In the genomic region with DNA sequence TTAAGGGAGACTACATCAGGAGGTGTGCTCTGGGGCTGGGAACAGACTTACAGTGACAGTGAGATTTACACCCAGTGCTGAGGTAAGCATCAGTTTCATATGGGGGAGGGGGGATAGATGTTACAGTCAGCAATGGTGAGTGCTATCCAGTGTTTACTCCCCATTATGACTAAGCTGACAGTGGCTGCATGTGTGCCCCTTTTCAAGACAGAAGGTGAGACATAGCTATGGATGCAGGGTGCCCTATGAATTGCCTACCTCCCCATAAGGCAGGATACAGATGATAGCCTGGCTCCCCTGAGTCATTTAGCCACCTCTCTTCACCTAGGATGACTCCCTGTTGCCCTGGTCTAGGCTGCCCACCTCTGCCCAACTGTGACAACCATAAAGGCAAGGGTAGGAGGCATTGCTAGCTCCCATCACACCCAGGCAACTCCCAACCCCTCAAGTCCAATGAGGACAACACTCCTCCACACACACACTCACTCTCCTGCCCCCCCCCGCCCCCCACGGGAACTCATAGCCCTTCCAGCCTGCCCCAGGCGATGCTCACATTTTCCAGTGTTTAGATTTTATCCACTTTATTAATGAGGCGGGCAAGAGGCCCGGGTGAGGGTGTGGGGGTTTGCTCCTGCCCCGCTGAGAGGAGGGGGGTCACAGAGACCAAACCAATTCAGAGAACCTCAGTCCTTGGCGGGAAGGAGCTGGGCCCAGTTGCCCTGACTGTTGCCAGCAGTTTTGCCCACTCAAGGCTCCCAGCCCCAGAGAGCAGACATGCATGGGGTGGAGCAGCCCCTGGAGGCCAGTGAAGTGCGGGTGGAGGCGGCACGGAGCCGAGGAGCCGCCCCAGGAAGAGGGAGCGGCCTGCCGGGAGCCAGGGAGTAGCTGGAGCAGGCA, we compare ENCODE assay signal across 8 mouse cellular contexts. TPM values are rescaled to one million over a fixed set of nuclear protein-coding genes. Genes with fewer than 3 reads are reported as not detected.
DNase-seq lines count a peak whose midpoint lies in the region; ATAC-seq and TF ChIP-seq lines count a peak whose summit lies in the region.
"Had no signal": no experiment of that assay in that cellular context is flagged by ENCODE, and none has a peak within 500 bp of the region (broad histone marks: within the 10 kb centered on the region; RNA-seq: fewer than 3 reads in every experiment).

A gene (plus strand): TSS at position 710 of the 897 bp plus-strand sequence.

- ATAC-seq in forebrain, postnatal 0 days: no peak
- ATAC-seq in hindbrain, embryonic 12.5 days (ENCODE audit: low FRiP score): 0 out of 2 replicates have a peak, but pooled peaks have one; percentile 1
- ATAC-seq in limb, embryonic 15.5 days (ENCODE audit: insufficient number of reproducible peaks, low FRiP score, low TSS enrichment, low read depth): peak; percentile 41; the same call in 1 of the 2 replicates
- ATAC-seq in activated CD4-positive, CD25-positive, alpha-beta regulatory T cell, adult 4 months: no peak

- 0 out of 2 replicates have a peak within 1 kb of the TSS, but pooled peaks have one; percentile 58 for H3K4me2 ChIP-seq in forebrain, postnatal 0 days (ENCODE audit: low read depth)
- H3K4me2 ChIP-seq in hindbrain, embryonic 12.5 days (replicated peaks): no peak within 1 kb of the TSS
- H3K4me2 ChIP-seq in limb, embryonic 15.5 days: peak within 1 kb of the TSS; percentile 82

- H3K27ac ChIP-seq in ES-Bruce4 (ENCODE audit: insufficient read depth, low read length): no peak within 1 kb of the TSS
- H3K27ac ChIP-seq in forebrain, postnatal 0 days (ENCODE audit: low read depth, low read length): no peak within 1 kb of the TSS
- H3K27ac ChIP-seq in hindbrain, embryonic 12.5 days: peak within 1 kb of the TSS; percentile 12; the same call in 1 of the 2 replicates
- peak within 1 kb of the TSS; percentile 77 for H3K27ac ChIP-seq in limb, embryonic 15.5 days
- H3K27ac ChIP-seq: liver, embryonic 15.5 days had no signal

- H3K4me1 ChIP-seq in ES-Bruce4 (ENCODE audit: control insufficient read depth, insufficient read depth, low read length): peaks cover 1% of the 10 kb centered on the region
- H3K4me1 ChIP-seq in forebrain, postnatal 0 days (ENCODE audit: insufficient read depth): peaks cover 6% of the 10 kb centered on the region; the same call in 1 of the 2 replicates
- peaks cover 46% of the 10 kb centered on the region for H3K4me1 ChIP-seq in hindbrain, embryonic 12.5 days
- H3K4me1 ChIP-seq in limb, embryonic 15.5 days: peaks cover 70% of the 10 kb centered on the region

- 0 out of 2 replicates have a peak, but pooled peaks cover 3% of the 10 kb centered on the region for H3K36me3 ChIP-seq in ES-Bruce4 (ENCODE audit: control insufficient read depth, insufficient read depth, low read length, poor library complexity, severe bottlenecking)
- peaks cover 25% of the 10 kb centered on the region for H3K36me3 ChIP-seq in forebrain, postnatal 0 days (ENCODE audit: insufficient read depth)
- peaks cover 32% of the 10 kb centered on the region for H3K36me3 ChIP-seq in hindbrain, embryonic 12.5 days
- peaks cover 40% of the 10 kb centered on the region for H3K36me3 ChIP-seq in limb, embryonic 15.5 days

- TF ChIP-seq CTCF in ES-Bruce4 (IDR thresholded peaks at IDR 0.05; ENCODE audit: low read depth, low read length): no peak
- 0 out of 2 replicates have a peak, but pooled peaks have one; percentile 7 for TF ChIP-seq CTCF in forebrain, postnatal 0 days (IDR thresholded peaks at IDR 0.05; ENCODE audit: low read depth)

- no peak within 1 kb of the TSS for H3K4me3 ChIP-seq in ES-Bruce4 (ENCODE audit: low read depth, low read length)
- no peak within 1 kb of the TSS for H3K4me3 ChIP-seq in forebrain, postnatal 0 days (ENCODE audit: low read depth, low read length)
- H3K4me3 ChIP-seq in hindbrain, embryonic 12.5 days: no peak within 1 kb of the TSS
- H3K4me3 ChIP-seq in limb, embryonic 15.5 days: peak within 1 kb of the TSS; percentile 6; the same call in 1 of the 2 replicates
- H3K4me3 ChIP-seq: liver, embryonic 15.5 days had no signal

- TF ChIP-seq POLR2A in ES-Bruce4 (IDR thresholded peaks at IDR 0.05; ENCODE audit: insufficient read depth, low read length): no peak

- TF ChIP-seq EP300 in ES-Bruce4 (IDR thresholded peaks at IDR 0.05; ENCODE audit: insufficient read depth, low read depth, low read length): no peak

- peak within 1 kb of the TSS; percentile 12; the same call in 1 of the 2 replicates for H3K9ac ChIP-seq in ES-Bruce4 (ENCODE audit: low read depth, poor library complexity, severe bottlenecking)
- 0 out of 2 replicates have a peak within 1 kb of the TSS, but pooled peaks have one; percentile 10 for H3K9ac ChIP-seq in forebrain, postnatal 0 days
- peak within 1 kb of the TSS; percentile 27; the same call in 1 of the 2 replicates for H3K9ac ChIP-seq in hindbrain, embryonic 12.5 days
- no peak within 1 kb of the TSS for H3K9ac ChIP-seq in limb, embryonic 15.5 days
- H3K9ac ChIP-seq: liver, embryonic 15.5 days had no signal

- H3K9me3 ChIP-seq in ES-Bruce4 (replicated peaks; ENCODE audit: control insufficient read depth, insufficient read depth, low read length, poor library complexity, severe bottlenecking): no peaks in the 10 kb centered on the region
- no peaks in the 10 kb centered on the region for H3K9me3 ChIP-seq in forebrain, postnatal 0 days (ENCODE audit: low read length)
- H3K9me3 ChIP-seq in hindbrain, embryonic 12.5 days (replicated peaks): no peaks in the 10 kb centered on the region
- H3K9me3 ChIP-seq in limb, embryonic 15.5 days: no peaks in the 10 kb centered on the region
- H3K9me3 ChIP-seq: liver, embryonic 15.5 days had no signal

- H3K27me3 ChIP-seq in ES-Bruce4 (ENCODE audit: control insufficient read depth, insufficient read depth, low read length, poor library complexity, severe bottlenecking): no peaks in the 10 kb centered on the region
- H3K27me3 ChIP-seq in forebrain, postnatal 0 days (ENCODE audit: insufficient read depth, low read length): no peaks in the 10 kb centered on the region
- H3K27me3 ChIP-seq in hindbrain, embryonic 12.5 days: peaks cover 14% of the 10 kb centered on the region
- no peaks in the 10 kb centered on the region for H3K27me3 ChIP-seq in limb, embryonic 15.5 days

- whole genome bisulfite sequencing in forebrain, postnatal 0 days: 29% methylated on average over 14 of the region's 14 CpGs
- WGBS in hindbrain, embryonic 12.5 days: 39% methylated on average over 11 of the region's 14 CpGs
- 14% methylated on average over 14 of the region's 14 CpGs for WGBS in limb, embryonic 15.5 days

- peak; percentile 65 for DNase-seq in 3134 (ENCODE audit: extremely low read depth, insufficient read length, low spot score)
- DNase-seq in forebrain, postnatal 0 days: peak; percentile 22
- DNase-seq in B cell, adult 2 months: no peak

RNA-seq across cellular contexts. Expression of the gene that starts here (rescaled TPM):
- 0.58 TPM in 1 of 2 replicates, not detected in the other for polyA plus RNA-seq in ES-Bruce4 (2011; ENCODE audit: insufficient read depth, insufficient read length, low read depth, missing spikeins)
- total RNA-seq in forebrain, postnatal 0 days (2014; rRNA removed): 0.46 and 0.57 TPM in 2 replicates
- 0.20 and 0.27 TPM in 2 replicates for polyA plus RNA-seq in forebrain, postnatal 0 days (2015; fragmentation: Nextera tagmentation; extraction: Ambion mirVana)
- polyA plus RNA-seq in hindbrain, embryonic 12.5 days (2016; fragmentation: Nextera tagmentation; extraction: Ambion mirVana): 0.70 and 0.93 TPM in 2 replicates
- 0.95 and 1.1 TPM in 2 replicates for polyA plus RNA-seq in limb, embryonic 15.5 days (2015; fragmentation: Nextera tagmentation; extraction: Ambion mirVana)
- polyA plus RNA-seq in activated CD4-positive, CD25-positive, alpha-beta regulatory T cell, adult 4 months (2017; shearing (Covaris generic)): 1 to 10 TPM in 1 of 2 experiments, under 1 TPM in 1; 0.93 to 1.1 TPM

Comparison
In these comparisons a context has a peak if more than half of its experiments do, and no peak if none do; other contexts are left out.
1. Peak in DNase-seq, H3K9ac ChIP-seq and H3K4me2 ChIP-seq in forebrain, postnatal 0 days; RNA of the gene not detected or under 1 TPM.
2. Peak in ATAC-seq, H3K27ac ChIP-seq and H3K9ac ChIP-seq in hindbrain, embryonic 12.5 days; RNA of the gene not detected or under 1 TPM.